Mouse (Mus musculus): Measurements from ENCODE around the gene Nfatc4. TPM values are rescaled to one million over a fixed set of nuclear protein-coding genes. Genes with fewer than 3 reads are reported as not detected.
A peak's percentile ranks its signal among the peaks of the same experiment; 100 is the strongest.

Nfatc4 gene
- total and polyA plus RNA-seq, 3 experiments = not detected

- Histone ChIP-seq H3K9me3 (replicated peaks; ENCODE audit: low read length) (no peaks in the 10 kb centered on the region), H3K9ac (ENCODE audit: insufficient read depth, low read depth) (no peak overlapping the region), H3K79me2 (replicated peaks; ENCODE audit: control insufficient read depth, extremely low read depth, insufficient read depth, poor library complexity, severe bottlenecking) (no peaks in the 10 kb centered on the region), H3K36me3 (replicated peaks in 1 of 2; ENCODE audit: control insufficient read depth in 1 of 2, insufficient read depth in 1 of 2, low read length in 1 of 2) (no peaks in the 10 kb centered on the region), H3K4me1 (ENCODE audit: control insufficient read depth in 1 of 2, insufficient read depth in 2 of 2) (peaks cover 14 to 43% of the 10 kb centered on the region in 2 experiments), H3K27me3 (replicated peaks) (peaks cover 9% of the 10 kb centered on the region), H3K27ac (ENCODE audit: insufficient read depth, low read depth) (no peak overlapping the region), H3K4me2 (ENCODE audit: insufficient read depth, low read depth, poor library complexity, severe bottlenecking) (no peak overlapping the region), H3K4me3 (replicated peaks in 1 of 3; ENCODE audit: low read depth in 2 of 3, low read length in 2 of 3, poor library complexity in 1 of 3) (no peak overlapping the region)
- no peak for DNase-seq (ENCODE audit: extremely low read depth)
- in situ Hi-C loops (cut with MboI; ENCODE audit: low pct_ligation_motif_present, low pct_unique_long_range_greater_than_20kb, low sequenced_read_pairs) = no loop called here
- dilution Hi-C loops (cut with MboI; ENCODE audit: extremely low pct_ligation_motif_present, extremely low pct_unique_long_range_greater_than_20kb, low sequenced_read_pairs) = no loop called here
- TF ChIP-seq E2F4 (IDR thresholded peaks at IDR 0.05; ENCODE audit: insufficient replicate concordance, low read depth, low read length) (no peak), CHD1 (IDR thresholded peaks at IDR 0.05; ENCODE audit: low read depth, low read length) (no peak), ELF1 (IDR thresholded peaks at IDR 0.05; ENCODE audit: low read depth, low read length) (no peak), POLR2AphosphoS2 (IDR thresholded peaks at IDR 0.05; ENCODE audit: low read depth, low read length) (no peak), CHD2 (IDR thresholded peaks at IDR 0.05; ENCODE audit: low read length) (no peak), BHLHE40 (IDR thresholded peaks at IDR 0.05; ENCODE audit: low read depth, low read length) (no peak), RAD21 (IDR thresholded peaks at IDR 0.05; ENCODE audit: low read depth, low read length) (no peak)
Observed at GRCm38 (mm10) chr14:55877469-55878315, 54.7 kb downstream of the Nfatc4 start.

- H3K27ac ChIP-seq (ENCODE audit: insufficient read depth, low read depth) = no peak overlapping the region
- H3K27me3 ChIP-seq (replicated peaks) = peaks cover 9% of the 10 kb centered on the region
- H3K4me1 ChIP-seq (ENCODE audit: control insufficient read depth in 1 of 2, insufficient read depth in 2 of 2) = peaks cover 17 to 44% of the 10 kb centered on the region in 2 experiments
- H3K79me2 ChIP-seq (replicated peaks; ENCODE audit: control insufficient read depth, extremely low read depth, insufficient read depth, poor library complexity, severe bottlenecking) = no peaks in the 10 kb centered on the region
- no peaks in the 10 kb centered on the region for H3K36me3 ChIP-seq (replicated peaks in 1 of 2; ENCODE audit: control insufficient read depth in 1 of 2, insufficient read depth in 1 of 2, low read length in 1 of 2)
- dilution Hi-C loops (cut with MboI; ENCODE audit: extremely low pct_ligation_motif_present, extremely low pct_unique_long_range_greater_than_20kb, low sequenced_read_pairs) = no loop called here
- TF ChIP-seq BHLHE40 (IDR thresholded peaks at IDR 0.05; ENCODE audit: low read depth, low read length) (no peak), ZNF384 (IDR thresholded peaks at IDR 0.05; ENCODE audit: low read depth, low read length) (peak; percentile 41; the same call in 1 of the 2 replicates), CTCF (conservative IDR thresholded peaks at IDR 0.05 in 1 of 2, IDR thresholded peaks at IDR 0.05 in 1 of 2; ENCODE audit: low read depth in 2 of 2, low read length in 2 of 2) (peak in 1 of 2 experiments; percentile 49; a peak in 2 of 4 replicates), ETS1 (conservative IDR thresholded peaks at IDR 0.05; ENCODE audit: low read depth, low read length) (no peak)
- no peak overlapping the region for H3K4me3 ChIP-seq (replicated peaks in 1 of 3; ENCODE audit: low read depth in 2 of 3, low read length in 2 of 3, poor library complexity in 1 of 3)
- no peak overlapping the region for H3K9ac ChIP-seq (ENCODE audit: insufficient read depth, low read depth)
- no peak overlapping the region for H3K4me2 ChIP-seq (ENCODE audit: insufficient read depth, low read depth, poor library complexity, severe bottlenecking)
- no peak for DNase-seq (ENCODE audit: extremely low read depth)
- in situ Hi-C loops (cut with MboI; ENCODE audit: low pct_ligation_motif_present, low pct_unique_long_range_greater_than_20kb, low sequenced_read_pairs) = no loop called here
- H3K9me3 ChIP-seq (replicated peaks; ENCODE audit: low read length) = no peaks in the 10 kb centered on the region
Observed at GRCm38 (mm10) chr14:55878316-55878940, 55.5 kb downstream of the Nfatc4 start.

GRCm38 (mm10) chr14:55879623-55880022 lies 56.7 kb downstream of the Nfatc4 start:
- Histone ChIP-seq H3K27me3 (replicated peaks) (peaks cover 9% of the 10 kb centered on the region), H3K79me2 (replicated peaks; ENCODE audit: control insufficient read depth, extremely low read depth, insufficient read depth, poor library complexity, severe bottlenecking) (no peaks in the 10 kb centered on the region), H3K4me1 (ENCODE audit: control insufficient read depth in 1 of 2, insufficient read depth in 2 of 2) (peaks cover 26 to 49% of the 10 kb centered on the region in 2 experiments), H3K9me3 (replicated peaks; ENCODE audit: low read length) (no peaks in the 10 kb centered on the region), H3K9ac (ENCODE audit: insufficient read depth, low read depth) (no peak overlapping the region), H3K4me2 (ENCODE audit: insufficient read depth, low read depth, poor library complexity, severe bottlenecking) (no peak overlapping the region), H3K27ac (ENCODE audit: insufficient read depth, low read depth) (no peak overlapping the region), H3K36me3 (replicated peaks in 1 of 2; ENCODE audit: control insufficient read depth in 1 of 2, insufficient read depth in 1 of 2, low read length in 1 of 2) (no peaks in the 10 kb centered on the region), H3K4me3 (replicated peaks in 1 of 3; ENCODE audit: low read depth in 2 of 3, low read length in 2 of 3, poor library complexity in 1 of 3) (no peak overlapping the region)
- DNase-seq (ENCODE audit: extremely low read depth) = peak; percentile 77
- dilution Hi-C loops (cut with MboI; ENCODE audit: extremely low pct_ligation_motif_present, extremely low pct_unique_long_range_greater_than_20kb, low sequenced_read_pairs) = no loop called here
- in situ Hi-C loops (cut with MboI; ENCODE audit: low pct_ligation_motif_present, low pct_unique_long_range_greater_than_20kb, low sequenced_read_pairs) = no loop called here
- no peak for TF ChIP-seq USF2 (conservative IDR thresholded peaks at IDR 0.05; ENCODE audit: low read depth, low read length)
- TF ChIP-seq MAZ (IDR thresholded peaks at IDR 0.05; ENCODE audit: low read depth, low read length) = no peak
- peak; percentile 84 for TF ChIP-seq SMC3 (IDR thresholded peaks at IDR 0.05; ENCODE audit: low read depth, low read length)
- peak; percentile 81 for TF ChIP-seq RAD21 (IDR thresholded peaks at IDR 0.05; ENCODE audit: low read depth, low read length)
- no peak for TF ChIP-seq RCOR1 (conservative IDR thresholded peaks at IDR 0.05; ENCODE audit: low read depth, low read length)
- TF ChIP-seq MAX (IDR thresholded peaks at IDR 0.05; ENCODE audit: low read length) = no peak
- peak; percentile 69 to 100; a peak in 3 of 4 replicates for TF ChIP-seq CTCF (conservative IDR thresholded peaks at IDR 0.05 in 1 of 2, IDR thresholded peaks at IDR 0.05 in 1 of 2; ENCODE audit: low read depth in 2 of 2, low read length in 2 of 2)
- peak; percentile 91; the same call in 1 of the 2 replicates for TF ChIP-seq ZKSCAN1 (IDR thresholded peaks at IDR 0.05; ENCODE audit: borderline replicate concordance, low read depth, low read length)
- no peak for TF ChIP-seq HCFC1 (IDR thresholded peaks at IDR 0.05; ENCODE audit: low read depth, low read length)
- 0 out of 2 replicates have a peak, but pooled peaks have one; percentile 12 for TF ChIP-seq MXI1 (IDR thresholded peaks at IDR 0.05; ENCODE audit: low read depth, low read length)
- TF ChIP-seq ETS1 (conservative IDR thresholded peaks at IDR 0.05; ENCODE audit: low read depth, low read length) = 0 out of 2 replicates have a peak, but pooled peaks have one; percentile 5
- peak; percentile 72; the same call in 1 of the 2 replicates for TF ChIP-seq NELFE (IDR thresholded peaks at IDR 0.05; ENCODE audit: low read depth, low read length)
- no peak for TF ChIP-seq E2F4 (IDR thresholded peaks at IDR 0.05; ENCODE audit: insufficient replicate concordance, low read depth, low read length)
- TF ChIP-seq JUN (IDR thresholded peaks at IDR 0.05; ENCODE audit: insufficient read depth, low read depth, low read length) = no peak
- no peak for TF ChIP-seq TBP (conservative IDR thresholded peaks at IDR 0.05; ENCODE audit: low read depth, low read length)

Measured in CH12.LX (cell line).